Mouse (Mus musculus) lung, embryonic 16.5 days (tissue): ENCODE results near the gene H2afj. TPM values are rescaled to one million over a fixed set of nuclear protein-coding genes. Genes with fewer than 3 reads are reported as not detected.

Experiments used
- ATAC-seq: fragments of 200-750 bp; cut with Nextera tagmentation; 2 replicates; pipeline ENCODE4 v1.8.0; 2017; ENCODE audit warnings: low read depth, mild to moderate bottlenecking, moderate library complexity
- H3K27ac ChIP-seq: fragments of 300-500 bp; sonication (generic); 2 replicates; pipeline ENCODE4 v1.5.1; 2014; ENCODE audit warnings: mild to moderate bottlenecking, control low read depth, low read length
- H3K27me3 ChIP-seq: fragments of 300-500 bp; sonication (generic); 2 replicates; pipeline ENCODE4 v1.6.1; 2014; ENCODE audit warnings: low read depth, low read length, mixed read lengths; ENCODE audit not compliant: control insufficient read depth, insufficient read depth
- H3K36me3 ChIP-seq: fragments of 300-500 bp; sonication (generic); 2 replicates; pipeline ENCODE4 v1.6.1; 2014; ENCODE audit warnings: low read length; ENCODE audit not compliant: control insufficient read depth, insufficient read depth
- H3K4me1 ChIP-seq: fragments of 300-500 bp; sonication (generic); replicated peaks from 2 replicates; pipeline ENCODE4 v1.6.1; 2014; ENCODE audit warnings: low read length, mixed read lengths; ENCODE audit not compliant: control insufficient read depth, insufficient read depth
- H3K4me2 ChIP-seq: fragments of 300-500 bp; sonication (generic); 2 replicates; pipeline ENCODE4 v1.6.1; 2014; ENCODE audit warnings: low read depth, low read length, control low read depth
- H3K4me3 ChIP-seq: fragments of 300-500 bp; sonication (generic); 2 replicates; pipeline ENCODE4 v1.5.1; 2014; ENCODE audit warnings: mild to moderate bottlenecking, low read length, control low read depth
- H3K9ac ChIP-seq: fragments of 300-500 bp; sonication (generic); 2 replicates; pipeline ENCODE4 v1.6.1; 2014; ENCODE audit warnings: low read length, control low read depth
- H3K9me3 ChIP-seq: fragments of 300-500 bp; sonication (generic); 2 replicates; pipeline ENCODE4 v1.6.1; 2016; ENCODE audit warnings: low read length; ENCODE audit not compliant: control insufficient read depth
- WGBS: fragments of 180-500 bp; shearing (Covaris S2); extraction: QIAGEN DNeasy Blood & Tissue Kit; methylation state at CpG from one replicate; pipeline ENCODE4 v1.1.7; 2014; 5-methylcytosine and 5-hydroxymethylcytosine counted together
- microRNA-seq: library from miRNA; unstranded; fragments of <30 nt; microRNA quantifications from one replicate; pipeline ENCODE4, GENCODE M21; 2016
- polyA plus RNA-seq: library from polyadenylated mRNA; unstranded; fragments of >200 nt; fragmentation: Nextera tagmentation; extraction: Ambion mirVana; gene quantifications from 2 replicates; pipeline ENCODE4 v1.2.1, GENCODE M21; 2015

H2afj gene
- polyA plus RNA-seq, 1 experiment from 2014 or later, result 141 TPM

DNA sequence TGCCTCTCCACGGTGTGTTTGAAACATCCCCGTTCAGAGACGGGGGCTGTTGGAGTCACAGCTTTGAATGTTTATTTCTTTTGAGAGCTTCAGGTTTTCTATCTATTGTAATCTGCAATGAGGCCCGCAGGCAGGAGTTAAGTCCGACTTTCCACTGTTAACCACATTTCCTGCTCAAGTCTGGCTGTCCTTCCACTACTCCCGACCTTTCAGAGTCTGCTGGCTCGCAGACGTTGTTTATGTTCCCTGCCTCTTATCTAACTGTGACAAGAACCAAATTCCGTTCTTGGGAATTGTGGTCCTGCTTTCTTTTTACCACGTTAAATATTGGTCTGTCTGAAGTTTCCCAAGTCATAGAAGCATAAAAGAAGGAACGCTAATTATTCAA is 49.8 kb downstream of the H2afj start:
- Histone ChIP-seq H3K4me2 (peak overlapping the region; percentile 49), H3K4me1 (peaks cover 35% of the 10 kb centered on the region), H3K27ac (peak overlapping the region; percentile 98), H3K4me3 (peak overlapping the region; percentile 33), H3K9ac (peak overlapping the region; percentile 59), H3K36me3 (no peaks in the 10 kb centered on the region), H3K27me3 (no peaks in the 10 kb centered on the region), H3K9me3 (no peaks in the 10 kb centered on the region)
- WGBS, result 4% methylated on average over 11 of the region's 11 CpGs
- ATAC-seq, result peak; percentile 75

DNA sequence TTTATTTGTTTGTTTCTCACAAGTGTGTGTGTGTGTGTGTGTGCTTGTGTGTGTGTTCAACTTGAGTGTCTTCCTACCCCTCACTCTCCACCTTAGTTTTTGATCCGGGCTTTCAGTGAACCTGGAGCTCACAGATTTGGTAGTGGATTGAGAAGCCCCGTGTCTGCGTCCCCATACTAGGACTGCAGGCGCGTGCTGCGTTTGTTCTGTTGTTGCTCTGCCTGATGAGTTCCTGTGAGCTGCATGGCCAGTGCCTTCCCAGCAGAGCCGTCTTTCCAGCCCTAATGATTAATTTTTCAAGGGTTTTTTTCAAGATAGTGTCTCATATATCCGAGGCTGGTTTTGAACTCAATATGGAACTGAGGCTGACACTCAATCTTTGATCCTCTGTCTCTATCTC is 50.4 kb downstream of the H2afj start:
- Histone ChIP-seq H3K9ac (peak overlapping the region; percentile 8; the same call in 1 of the 2 replicates), H3K4me2 (no peak overlapping the region), H3K4me1 (peaks cover 35% of the 10 kb centered on the region), H3K27me3 (no peaks in the 10 kb centered on the region), H3K4me3 (no peak overlapping the region), H3K9me3 (no peaks in the 10 kb centered on the region), H3K27ac (peak overlapping the region; percentile 98), H3K36me3 (no peaks in the 10 kb centered on the region)
- peak; percentile 30; the same call in 1 of the 2 replicates for ATAC-seq
- whole genome bisulfite sequencing, result 22% methylated on average over 8 of the region's 8 CpGs

Small RNA genes lying within 50 kb of the gene (microRNA-seq; reads per million reads assigned to microRNA genes)
- not detected for gene Gm44364

Other genes starting within 250 kb of the H2afj start
- gene Plbd1, start 146.3 kb upstream of the H2afj start, polyA plus RNA-seq, result 5.8 TPM in 2 replicates
- 0.13 and 0.21 TPM in 2 replicates for gene Gucy2c, start 26.5 kb upstream of the H2afj start, polyA plus RNA-seq
- 0.93 and 1.1 TPM in 2 replicates for gene Hist4h4, start 3.8 kb upstream of the H2afj start, polyA plus RNA-seq
- gene BC049715, start 19.4 kb downstream of the H2afj start, polyA plus RNA-seq, result 0.87 and 1.7 TPM in 2 replicates
- gene Wbp11, start 20.0 kb downstream of the H2afj start, polyA plus RNA-seq, result 91.1 and 107 TPM in 2 replicates
- gene Smco3, start 27.2 kb downstream of the H2afj start, polyA plus RNA-seq, result 3.3 and 3.5 TPM in 2 replicates
- gene Art4, start 49.5 kb downstream of the H2afj start, polyA plus RNA-seq, result 7.1 and 7.8 TPM in 2 replicates
- gene Mgp, start 67.6 kb downstream of the H2afj start, polyA plus RNA-seq, result 1,118 and 1,160 TPM in 2 replicates
- 0.35 and 0.97 TPM in 2 replicates for gene Erp27, start 113.9 kb downstream of the H2afj start, polyA plus RNA-seq
- gene Pde6h, start 115.6 kb downstream of the H2afj start, polyA plus RNA-seq, result 0.20 TPM in 1 of 2 replicates, not detected in the other
- 85.2 and 98.2 TPM in 2 replicates for gene Arhgdib, start 133.7 kb downstream of the H2afj start, polyA plus RNA-seq